Mouse (Mus musculus) olfactory bulb, adult 2 months (tissue): ENCODE data around the gene Cfap44. TPM values are rescaled to one million over a fixed set of nuclear protein-coding genes. Genes with fewer than 3 reads are reported as not detected.
A peak's percentile ranks its signal among the peaks of the same experiment; 100 is the strongest.

ENCODE experiments used
- H3K27ac ChIP-seq: fragments of 200-500 bp; 2 replicates; pipeline ENCODE4 v1.5.1; 2012; ENCODE audit warnings: low read depth, low read length; ENCODE audit not compliant: insufficient read depth
- H3K4me1 ChIP-seq: fragments of 200-500 bp; 2 replicates; pipeline ENCODE4 v1.6.1; 2012; ENCODE audit warnings: low read length; ENCODE audit not compliant: control insufficient read depth, insufficient read depth
- H3K4me3 ChIP-seq: fragments of 200-500 bp; 2 replicates; pipeline ENCODE4 v1.5.1; 2012; ENCODE audit warnings: mild to moderate bottlenecking, low read depth, low read length, moderate library complexity; ENCODE audit not compliant: insufficient read depth
- CTCF ChIP-seq: fragments of 200-500 bp; IDR thresholded peaks from 2 replicates; pipeline ENCODE4 v1.5.1; 2012; ENCODE audit warnings: low read depth, mild to moderate bottlenecking, low read length, moderate library complexity; ENCODE audit not compliant: insufficient read depth
- POLR2A ChIP-seq: fragments of 200-500 bp; IDR thresholded peaks from 2 replicates; pipeline ENCODE4 v1.6.1; 2012; ENCODE audit warnings: mild to moderate bottlenecking, low read depth, low read length, moderate library complexity; ENCODE audit not compliant: insufficient read depth
- WGBS: fragments of 180-500 bp; shearing (Covaris S2); methylation state at CpG from one replicate; pipeline ENCODE4 v1.1.7; 2018; 5-methylcytosine and 5-hydroxymethylcytosine counted together
- polyA plus RNA-seq: library from polyadenylated mRNA; stranded (reverse); fragments of >200 nt; gene quantifications from 2 replicates; pipeline ENCODE4 v1.2.4, GENCODE M21; 2012; ENCODE audit warnings: low replicate concordance; ENCODE audit not compliant: missing spikeins, insufficient read depth, insufficient read length

Cfap44 gene
- polyA plus RNA-seq, 1 experiment: not detected

DNA sequence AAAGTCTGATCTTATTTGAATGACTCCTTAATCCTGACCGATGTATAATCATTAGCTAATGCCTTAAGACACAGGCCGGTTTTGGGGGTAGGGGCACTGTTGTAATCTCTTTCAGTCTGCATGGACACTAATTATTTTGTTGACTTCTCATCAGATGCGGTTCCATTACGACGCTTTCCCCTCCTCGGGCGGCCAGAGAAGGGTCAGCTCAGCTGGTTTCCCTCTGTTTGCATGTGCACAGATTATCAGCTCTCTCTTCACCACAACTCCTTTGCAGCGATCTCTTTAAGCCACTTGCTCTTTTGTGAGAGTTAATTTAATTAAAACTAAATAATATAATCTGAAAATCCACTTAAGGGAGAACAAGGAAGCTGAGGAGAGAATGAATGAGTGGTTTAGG is 135.1 kb downstream of the Cfap44 start:
- H3K27ac ChIP-seq: no peak overlapping the region
- WGBS: 64% methylated on average over 8 of the region's 8 CpGs
- no peak for TF ChIP-seq CTCF
- peaks cover 21% of the 10 kb centered on the region for H3K4me1 ChIP-seq
- H3K4me3 ChIP-seq: no peak overlapping the region

DNA sequence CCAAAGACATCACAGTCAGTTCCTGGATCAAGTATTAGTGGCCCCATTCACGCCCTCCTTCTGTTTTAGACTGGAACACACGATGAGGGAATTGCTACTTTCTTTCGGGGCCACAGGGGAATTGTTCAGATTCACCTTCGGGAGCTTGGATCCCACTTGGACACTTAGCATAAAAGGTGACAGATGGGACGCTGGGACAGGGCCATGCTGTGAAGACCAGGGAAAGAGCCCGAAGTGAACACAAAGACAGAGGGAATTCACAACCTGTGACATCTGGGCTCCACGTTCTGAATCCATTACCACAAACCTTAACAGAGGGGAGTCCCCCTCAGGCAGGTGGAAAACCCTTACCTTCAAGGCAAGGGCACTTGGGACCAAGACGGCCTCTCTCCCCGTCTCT is 135.6 kb downstream of the Cfap44 start:
- TF ChIP-seq POLR2A: no peak
- TF ChIP-seq CTCF: no peak
- H3K4me3 ChIP-seq: no peak overlapping the region
- 53% methylated on average over 9 of the region's 9 CpGs for WGBS
- H3K4me1 ChIP-seq: peaks cover 21% of the 10 kb centered on the region
- no peak overlapping the region for H3K27ac ChIP-seq

GRCm38 (mm10) chr16:44530829-44531228 is 136.2 kb downstream of the Cfap44 start:
- H3K4me1 ChIP-seq: peaks cover 21% of the 10 kb centered on the region

DNA sequence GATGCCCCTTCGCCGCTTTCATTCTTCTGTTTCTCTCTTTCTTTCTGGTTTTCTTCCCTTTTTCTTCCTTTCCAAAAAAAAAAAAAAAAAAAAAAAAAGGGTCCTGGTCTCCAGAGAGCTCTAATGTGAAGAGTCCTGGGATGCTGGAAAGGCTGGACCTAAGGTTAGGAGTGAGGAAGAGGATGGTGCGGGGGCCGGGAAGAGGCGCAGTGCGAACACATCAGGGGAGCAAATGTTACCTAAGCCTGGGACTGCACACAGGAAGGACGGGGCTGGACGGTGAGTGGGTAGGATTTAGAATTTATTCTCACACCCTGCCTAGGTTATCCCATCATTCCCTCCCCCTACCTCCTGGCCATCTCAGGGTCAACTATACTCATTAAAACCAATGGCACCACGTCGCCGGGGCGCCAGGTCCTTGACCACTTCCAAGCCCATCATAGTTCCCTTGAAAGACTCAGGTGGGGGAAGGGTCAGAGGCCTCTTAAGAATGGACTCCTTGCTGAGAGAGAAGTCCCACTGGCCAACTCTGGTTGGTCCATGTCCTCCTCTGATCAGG is 136.7 kb downstream of the Cfap44 start:
- Histone ChIP-seq H3K4me1 (peaks cover 24% of the 10 kb centered on the region), H3K4me3 (0 out of 2 replicates have a peak overlapping the region, but pooled peaks have one; percentile 31), H3K27ac (no peak overlapping the region)
- 47% methylated on average over 12 of the region's 12 CpGs for WGBS
- TF ChIP-seq POLR2A (no peak), CTCF (no peak)

More at GRCm38 (mm10) chr16:44530829-44531228, 136.2 kb downstream of the Cfap44 start:
- H3K4me3 ChIP-seq: peak overlapping the region; percentile 31
- TF ChIP-seq POLR2A: no peak
- no peak for TF ChIP-seq CTCF
- WGBS: 15% methylated on average over 7 of the region's 7 CpGs
- no peak overlapping the region for H3K27ac ChIP-seq

Other genes with a start within 250 kb of the Cfap44 start
- gene Usf3, start 221.6 kb upstream of the Cfap44 start, polyA plus RNA-seq: not detected in 2 replicates
- not detected in 2 replicates for gene Sidt1, start 61.6 kb upstream of the Cfap44 start, polyA plus RNA-seq
- gene Spice1, start 47.7 kb upstream of the Cfap44 start, polyA plus RNA-seq: not detected in 2 replicates
- gene Boc, start 164.1 kb downstream of the Cfap44 start, polyA plus RNA-seq: not detected in 2 replicates